Mouse (Mus musculus): ENCODE results near the gene Prrg2.

The Prrg2 gene

GRCm38 (mm10) chr7:45004546-45004945, 57.9 kb downstream of the Prrg2 start:
- DNase-seq = no peak
